Mouse (Mus musculus) forebrain, postnatal 0 days (tissue): ENCODE data around the gene Syne4. TPM values are rescaled to one million over a fixed set of nuclear protein-coding genes. Genes with fewer than 3 reads are reported as not detected.

Source experiments
- ATAC-seq: fragments of 200-750 bp; cut with Nextera tagmentation; 2 replicates; pipeline ENCODE4 v1.8.0; 2017; ENCODE audit warnings: mild to moderate bottlenecking, moderate library complexity
- DNase-seq: peaks from one replicate; pipeline ENCODE4 v3.0.0-alpha.2; 2015
- H3K27ac ChIP-seq: fragments of 300-500 bp; sonication (generic); 2 replicates; pipeline ENCODE4 v1.5.1; 2014; ENCODE audit warnings: low read depth, mild to moderate bottlenecking, antibody characterized with exemption, low read length, moderate library complexity, mixed read lengths
- H3K27me3 ChIP-seq: fragments of 300-500 bp; sonication (generic); 2 replicates; pipeline ENCODE4 v1.6.1; 2014; ENCODE audit warnings: mild to moderate bottlenecking, low read length, mixed read lengths; ENCODE audit not compliant: insufficient read depth
- H3K36me3 ChIP-seq: fragments of 300-500 bp; sonication (generic); 2 replicates; pipeline ENCODE4 v1.6.1; 2014; ENCODE audit warnings: mild to moderate bottlenecking, moderate library complexity; ENCODE audit not compliant: insufficient read depth
- H3K4me1 ChIP-seq: fragments of 300-500 bp; sonication (generic); 2 replicates; pipeline ENCODE4 v1.6.1; 2014; ENCODE audit warnings: antibody characterized with exemption; ENCODE audit not compliant: insufficient read depth
- H3K4me2 ChIP-seq: fragments of 300-500 bp; sonication (generic); 2 replicates; pipeline ENCODE4 v1.6.1; 2014; ENCODE audit warnings: low read depth, mild to moderate bottlenecking, moderate library complexity
- H3K4me3 ChIP-seq: fragments of 300-500 bp; sonication (generic); 2 replicates; pipeline ENCODE4 v1.5.1; 2014; ENCODE audit warnings: low read depth, low read length, mixed read lengths
- H3K9ac ChIP-seq: fragments of 300-500 bp; sonication (generic); 2 replicates; pipeline ENCODE4 v1.6.1; 2014; ENCODE audit warnings: mild to moderate bottlenecking
- H3K9me3 ChIP-seq: fragments of 300-500 bp; sonication (generic); 2 replicates; pipeline ENCODE4 v1.6.1; 2016; ENCODE audit warnings: low read length
- CTCF ChIP-seq: sonication (generic); IDR thresholded peaks from 2 replicates; pipeline ENCODE4 v1.5.1; 2016; ENCODE audit warnings: antibody characterized with exemption, control low read depth, low read depth
- WGBS: fragments of 180-500 bp; shearing (Covaris S2); extraction: QIAGEN DNeasy Blood & Tissue Kit; methylation state at CpG from one replicate; pipeline ENCODE4 v1.1.7; 2014; 5-methylcytosine and 5-hydroxymethylcytosine counted together
- polyA plus RNA-seq: library from polyadenylated mRNA; unstranded; fragments of >200 nt; fragmentation: Nextera tagmentation; extraction: Ambion mirVana; gene quantifications from 2 replicates; pipeline ENCODE4 v1.2.1, GENCODE M21; 2015
- total RNA-seq: library from RNA; depleted of rRNA; stranded (reverse); fragments of >200 nt; gene quantifications from 2 replicates; pipeline ENCODE4 v1.2.3, GENCODE M21; 2014

Gene Syne4
- total and polyA plus RNA-seq, 2 experiments from 2014 or later = 4.5 to 5.2 TPM

DNA sequence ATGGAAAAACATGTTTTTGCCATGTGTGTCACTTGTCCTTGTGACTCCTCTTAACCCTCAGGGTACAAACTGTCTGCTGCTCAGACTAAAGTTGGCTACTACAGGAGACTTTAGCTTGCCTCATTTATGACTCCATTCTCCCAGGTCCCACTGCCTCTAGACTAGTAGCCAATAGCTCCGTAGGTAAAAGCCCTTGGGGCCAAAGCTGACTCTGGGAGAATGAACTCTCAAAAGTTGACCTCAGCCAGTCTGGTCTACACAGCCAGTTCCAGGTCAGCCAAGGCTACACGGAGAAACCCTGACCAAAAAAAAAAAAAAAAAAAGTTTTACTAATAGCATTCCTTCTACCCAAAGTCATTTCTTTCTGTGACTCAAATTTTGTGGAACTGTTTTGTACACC is 35.7 kb upstream of the Syne4 start:
- H3K27me3 ChIP-seq = no peaks in the 10 kb centered on the region
- no peak for DNase-seq
- 0 out of 2 replicates have a peak, but pooled peaks cover 4% of the 10 kb centered on the region for H3K4me1 ChIP-seq
- WGBS = 52% methylated on average over 2 of the region's 2 CpGs
- no peak for TF ChIP-seq CTCF
- no peak overlapping the region for H3K4me3 ChIP-seq
- no peak for ATAC-seq
- no peak overlapping the region for H3K4me2 ChIP-seq
- H3K9ac ChIP-seq = no peak overlapping the region
- no peak overlapping the region for H3K27ac ChIP-seq
- no peaks in the 10 kb centered on the region for H3K36me3 ChIP-seq
- H3K9me3 ChIP-seq = no peaks in the 10 kb centered on the region

DNA sequence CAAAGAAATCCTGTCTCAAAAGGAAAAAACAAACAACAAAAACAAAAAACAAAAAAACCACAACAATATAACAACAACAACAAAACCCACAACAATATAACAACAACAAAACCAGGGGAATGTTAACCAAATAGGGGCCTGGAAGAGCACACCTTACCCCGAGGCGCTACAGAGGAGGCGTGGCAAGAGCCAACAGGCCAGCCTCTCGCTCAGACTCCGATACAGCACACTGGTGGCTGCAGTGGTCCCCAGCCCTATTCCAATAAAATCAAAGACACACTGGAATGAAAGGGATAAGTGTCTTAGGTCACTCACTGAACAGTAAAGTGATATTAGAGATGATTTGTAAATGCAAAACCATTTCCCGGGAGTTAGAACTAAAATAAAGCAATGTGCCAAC is 35.1 kb upstream of the Syne4 start:
- Histone ChIP-seq H3K9ac (peak overlapping the region; percentile 41), H3K27ac (no peak overlapping the region; the same call in 1 of the 2 replicates), H3K27me3 (no peaks in the 10 kb centered on the region), H3K36me3 (no peaks in the 10 kb centered on the region), H3K4me2 (peak overlapping the region; percentile 86), H3K4me1 (0 out of 2 replicates have a peak, but pooled peaks cover 4% of the 10 kb centered on the region), H3K4me3 (peak overlapping the region; percentile 69), H3K9me3 (no peaks in the 10 kb centered on the region)
- DNase-seq (no peak), ATAC-seq (no peak)
- WGBS = under 1% methylated on average over 6 of the region's 6 CpGs
- no peak for TF ChIP-seq CTCF

DNA sequence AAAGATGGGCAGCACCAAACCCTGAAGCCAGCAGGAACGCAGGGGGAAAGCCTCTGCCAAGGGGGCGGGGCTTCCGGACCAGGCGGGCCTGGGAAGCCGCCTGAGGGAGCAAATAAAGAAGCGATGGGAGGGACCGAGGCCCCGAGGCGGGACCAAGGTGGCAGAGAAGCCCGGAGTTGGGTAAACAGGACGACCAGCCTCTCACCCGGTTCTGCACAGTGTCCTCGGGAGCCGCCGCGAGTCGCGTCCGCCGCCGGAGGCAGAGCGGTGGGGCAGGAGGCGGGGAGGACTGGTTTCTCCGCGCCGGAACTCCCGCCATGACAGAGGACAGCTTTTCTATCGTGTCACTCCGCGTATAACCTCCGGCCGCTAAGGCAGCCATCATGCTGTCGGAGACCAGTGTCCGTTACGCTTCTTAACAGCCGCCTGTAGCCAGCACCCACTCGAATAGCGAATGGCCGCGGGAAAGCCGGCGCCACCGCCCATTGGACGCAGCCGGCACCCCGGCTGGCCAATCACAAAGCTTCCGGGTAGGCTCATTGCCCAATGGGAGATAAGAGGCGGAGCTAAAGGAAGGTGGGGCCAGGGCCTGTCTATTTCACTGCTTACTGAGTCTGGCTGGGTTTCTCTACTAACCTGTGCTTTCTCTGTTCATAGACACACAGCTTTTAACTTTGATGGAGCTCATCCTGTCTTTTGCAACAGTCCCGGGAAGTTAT is 34.5 kb upstream of the Syne4 start, which contains the start of the genes Thap8 and Wdr62:
Thap8 (plus strand) TSS at position 144 of the 719 bp plus-strand sequence.
Wdr62 (minus strand) TSS at position 469 of the 719 bp plus-strand sequence.
- Histone ChIP-seq H3K9ac (peak within 1 kb of the TSS; percentile 65), H3K4me2 (peak within 1 kb of the TSS; percentile 86), H3K4me3 (peak within 1 kb of the TSS; percentile 69), H3K4me1 (0 out of 2 replicates have a peak, but pooled peaks cover 4% of the 10 kb centered on the region), H3K27me3 (no peaks in the 10 kb centered on the region), H3K36me3 (no peaks in the 10 kb centered on the region), H3K9me3 (no peaks in the 10 kb centered on the region), H3K27ac (peak within 1 kb of the TSS; percentile 99)
- DNase-seq = peak; percentile 97
- WGBS = under 1% methylated on average over 49 of the region's 49 CpGs
- TF ChIP-seq CTCF = no peak
- peak; percentile 97 for ATAC-seq

DNA sequence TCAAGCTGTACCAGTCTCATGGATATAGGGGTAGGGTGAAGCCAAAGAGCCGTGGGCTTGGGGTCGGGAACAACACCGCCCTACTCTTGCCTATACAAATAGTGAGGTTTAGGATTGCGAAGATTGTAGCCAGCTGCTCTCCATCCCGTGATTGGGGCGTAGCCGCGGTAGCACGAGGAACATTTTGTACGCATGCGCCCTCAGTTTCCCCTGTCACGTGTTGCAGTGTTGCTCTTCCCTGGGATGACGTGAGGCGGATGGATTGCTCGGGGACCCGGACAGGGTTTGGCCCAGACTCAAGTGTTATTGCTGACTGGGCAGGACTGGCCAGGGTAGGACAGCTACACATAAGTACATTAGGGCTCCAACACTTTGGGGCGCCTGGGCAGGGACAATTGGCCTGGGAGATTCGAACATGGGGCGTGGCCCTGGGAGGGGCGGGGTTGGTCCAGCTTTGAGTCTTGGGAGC is 33.9 kb upstream of the Syne4 start:
- Histone ChIP-seq H3K9ac (peak overlapping the region; percentile 65), H3K27ac (peak overlapping the region; percentile 99), H3K4me2 (peak overlapping the region; percentile 86), H3K36me3 (no peaks in the 10 kb centered on the region), H3K27me3 (no peaks in the 10 kb centered on the region), H3K9me3 (no peaks in the 10 kb centered on the region), H3K4me1 (0 out of 2 replicates have a peak, but pooled peaks cover 4% of the 10 kb centered on the region), H3K4me3 (peak overlapping the region; percentile 69)
- no peak for TF ChIP-seq CTCF
- DNase-seq (peak; percentile 96), ATAC-seq (peak; percentile 93)
- under 1% methylated on average over 20 of the region's 20 CpGs for WGBS

DNA sequence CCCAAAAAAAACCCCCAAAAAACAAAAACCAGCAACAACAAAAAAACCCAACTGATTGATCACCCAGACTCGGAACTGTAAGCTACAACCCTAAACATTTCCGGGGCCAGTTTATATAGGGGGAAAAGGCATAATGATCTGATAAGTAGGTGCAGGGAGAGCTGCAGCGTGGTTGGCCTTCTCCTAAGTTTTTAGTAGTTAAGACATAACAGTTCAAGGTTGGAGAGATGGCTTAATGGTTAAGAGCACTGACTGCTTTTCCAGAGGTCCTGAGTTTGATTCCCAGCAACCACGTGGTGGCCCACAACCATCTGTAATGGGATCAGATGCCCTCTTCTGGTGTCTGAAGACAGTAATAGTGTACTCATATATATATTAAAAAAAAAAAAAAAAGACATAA is 33.1 kb upstream of the Syne4 start:
- no peaks in the 10 kb centered on the region for H3K27me3 ChIP-seq
- no peak overlapping the region for H3K4me3 ChIP-seq
- WGBS = 87% methylated on average over 4 of the region's 4 CpGs
- H3K4me1 ChIP-seq = 0 out of 2 replicates have a peak, but pooled peaks cover 4% of the 10 kb centered on the region
- no peaks in the 10 kb centered on the region for H3K36me3 ChIP-seq
- H3K9me3 ChIP-seq = no peaks in the 10 kb centered on the region
- H3K27ac ChIP-seq = no peak overlapping the region
- peak overlapping the region; percentile 86; the same call in 1 of the 2 replicates for H3K4me2 ChIP-seq
- DNase-seq = no peak
- no peak for TF ChIP-seq CTCF
- H3K9ac ChIP-seq = no peak overlapping the region
- no peak for ATAC-seq

DNA sequence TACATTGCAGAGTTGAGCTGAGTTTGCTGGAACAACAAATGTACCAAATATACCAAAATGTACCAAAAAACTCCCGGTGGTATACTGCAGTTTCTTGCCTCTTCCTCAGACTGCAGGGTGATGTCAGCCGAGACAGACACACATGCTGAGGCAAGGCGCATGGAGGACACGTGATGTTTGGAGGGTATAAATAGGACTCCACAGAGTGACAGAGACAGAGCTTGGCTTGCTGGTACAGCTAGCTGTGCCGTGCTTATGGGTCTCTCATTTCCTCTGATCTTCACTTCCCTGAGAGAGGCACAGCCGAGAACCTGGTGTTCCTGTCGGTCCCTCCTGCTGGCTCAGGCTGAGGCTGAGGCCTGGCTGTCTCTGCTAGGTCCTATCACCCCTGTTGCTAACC is 31.9 kb upstream of the Syne4 start:
- no peak overlapping the region for H3K9ac ChIP-seq
- ATAC-seq = no peak
- no peaks in the 10 kb centered on the region for H3K27me3 ChIP-seq
- no peak overlapping the region for H3K4me2 ChIP-seq
- no peaks in the 10 kb centered on the region for H3K9me3 ChIP-seq
- TF ChIP-seq CTCF = no peak
- no peak for DNase-seq
- H3K4me1 ChIP-seq = 0 out of 2 replicates have a peak, but pooled peaks cover 4% of the 10 kb centered on the region
- no peaks in the 10 kb centered on the region for H3K36me3 ChIP-seq
- WGBS = 73% methylated on average over 7 of the region's 7 CpGs
- no peak overlapping the region for H3K4me3 ChIP-seq
- H3K27ac ChIP-seq = no peak overlapping the region
